8 mouse cellular contexts compared by ENCODE assay signal in genomic region chr2:28840222-28840951, GRCm38 (mm10). TPM values are rescaled to one million over a fixed set of nuclear protein-coding genes. Genes with fewer than 3 reads are reported as not detected.
DNase-seq lines count a peak whose midpoint lies in the region; ATAC-seq and TF ChIP-seq lines count a peak whose summit lies in the region.

Gene Gtf3c4 (minus strand): TSS chr2:28840360.
Gene Ddx31 (plus strand): TSS chr2:28840406.

- peak; percentile 97 for ATAC-seq in embryonic facial prominence, embryonic 14.5 days (ENCODE audit: low read depth)
- peak; percentile 96 for ATAC-seq in limb, embryonic 13.5 days (ENCODE audit: low FRiP score, low read depth)
- peak; percentile 96 for ATAC-seq in midbrain, embryonic 16.5 days

- no peak for TF ChIP-seq EP300 in heart, adult 2 months (IDR thresholded peaks at IDR 0.05; ENCODE audit: insufficient read depth, low read depth, low read length)

- intact Hi-C loops in heart, adult 2 months (cut with DNase I), result loop anchor here (5.0 to 10.0 kb wide), 3 partner anchors 72 to 284 kb away; partner anchors contain the start of gene Setx

- peak within 1 kb of the TSS; percentile 92 for H3K9ac ChIP-seq in embryonic facial prominence, embryonic 14.5 days (ENCODE audit: low read depth, low read length)
- peak within 1 kb of the TSS; percentile 91 for H3K9ac ChIP-seq in heart, adult 2 months (ENCODE audit: low read depth, low read length)
- peak within 1 kb of the TSS; percentile 95 for H3K9ac ChIP-seq in limb, embryonic 13.5 days
- peak within 1 kb of the TSS; percentile 89 for H3K9ac ChIP-seq in midbrain, embryonic 16.5 days (ENCODE audit: low read depth, low read length)

- H3K4me1 ChIP-seq in embryonic facial prominence, embryonic 14.5 days (ENCODE audit: control insufficient read depth, insufficient read depth, low read length), result peaks cover 20% of the 10 kb centered on the region
- peaks cover 4% of the 10 kb centered on the region for H3K4me1 ChIP-seq in heart, adult 2 months (ENCODE audit: control insufficient read depth, insufficient read depth, low read length)
- H3K4me1 ChIP-seq in limb, embryonic 13.5 days, result peaks cover 43% of the 10 kb centered on the region
- H3K4me1 ChIP-seq in midbrain, embryonic 16.5 days (ENCODE audit: control insufficient read depth, insufficient read depth, low read length), result peaks cover 47% of the 10 kb centered on the region

- H3K27ac ChIP-seq in embryonic facial prominence, embryonic 14.5 days (replicated peaks; ENCODE audit: low read depth, low read length), result peak within 1 kb of the TSS; percentile 86
- H3K27ac ChIP-seq in heart, adult 2 months, result peak within 1 kb of the TSS; percentile 98
- H3K27ac ChIP-seq in limb, embryonic 13.5 days, result peak within 1 kb of the TSS; percentile 83
- peak within 1 kb of the TSS; percentile 90 for H3K27ac ChIP-seq in midbrain, embryonic 16.5 days (ENCODE audit: low read length)

- under 1% methylated on average over 45 of the region's 63 CpGs for WGBS in embryonic facial prominence, embryonic 14.5 days
- WGBS in heart, adult 2 months, result under 1% methylated on average over 63 of the region's 63 CpGs
- under 1% methylated on average over 63 of the region's 63 CpGs for WGBS in limb, embryonic 13.5 days
- WGBS in midbrain, embryonic 16.5 days, result under 1% methylated on average over 63 of the region's 63 CpGs

- peaks cover 8% of the 10 kb centered on the region for H3K36me3 ChIP-seq in embryonic facial prominence, embryonic 14.5 days (ENCODE audit: control insufficient read depth, insufficient read depth, low read length)
- peaks cover 8% of the 10 kb centered on the region for H3K36me3 ChIP-seq in heart, adult 2 months (ENCODE audit: control insufficient read depth, insufficient read depth, low read length)
- peaks cover 10% of the 10 kb centered on the region for H3K36me3 ChIP-seq in limb, embryonic 13.5 days
- H3K36me3 ChIP-seq in midbrain, embryonic 16.5 days (ENCODE audit: control insufficient read depth, insufficient read depth, low read length), result no peaks in the 10 kb centered on the region

- peak; percentile 54 for TF ChIP-seq POLR2A in heart, adult 2 months (IDR thresholded peaks at IDR 0.05; ENCODE audit: insufficient read depth, low read depth, low read length)

- TF ChIP-seq CTCF in heart, adult 2 months (IDR thresholded peaks at IDR 0.05), result no peak

- peak within 1 kb of the TSS; percentile 98 for H3K4me3 ChIP-seq in embryonic facial prominence, embryonic 14.5 days (ENCODE audit: low read depth, low read length)
- peak within 1 kb of the TSS; percentile 100 for H3K4me3 ChIP-seq in heart, adult 2 months
- H3K4me3 ChIP-seq in limb, embryonic 13.5 days, result peak within 1 kb of the TSS; percentile 98
- peak within 1 kb of the TSS; percentile 99 for H3K4me3 ChIP-seq in midbrain, embryonic 16.5 days (ENCODE audit: low read depth, low read length)

- H3K4me2 ChIP-seq in embryonic facial prominence, embryonic 14.5 days (ENCODE audit: low read depth, low read length), result peak within 1 kb of the TSS; percentile 94
- peak within 1 kb of the TSS; percentile 98 for H3K4me2 ChIP-seq in limb, embryonic 13.5 days (replicated peaks)
- peak within 1 kb of the TSS; percentile 98 for H3K4me2 ChIP-seq in midbrain, embryonic 16.5 days (ENCODE audit: low read length)

- peak; percentile 88 for DNase-seq in 3T3-L1 (ENCODE audit: low read depth, low spot score)
- peak; percentile 88 to 93 for DNase-seq in adrenal gland, postnatal 4 days (ENCODE audit: low spot score in 2 of 2)
- peak; percentile 96 for DNase-seq in embryonic facial prominence, embryonic 14.5 days (ENCODE audit: low spot score)
- peak; percentile 95 to 96 for DNase-seq in heart, adult 2 months
- peak; percentile 90 to 93 for DNase-seq in kidney, adult 8-10 months
- peak; percentile 95 for DNase-seq in spleen, postnatal 10 days (ENCODE audit: low spot score in 2 of 2)

- H3K79me2 ChIP-seq in heart, adult 2 months (replicated peaks; ENCODE audit: control insufficient read depth, insufficient read depth, low read length), result no peaks in the 10 kb centered on the region; the same call in 1 of the 2 replicates

- H3K9me3 ChIP-seq in embryonic facial prominence, embryonic 14.5 days (ENCODE audit: control insufficient read depth, low read length), result no peaks in the 10 kb centered on the region
- no peaks in the 10 kb centered on the region for H3K9me3 ChIP-seq in limb, embryonic 13.5 days
- no peaks in the 10 kb centered on the region for H3K9me3 ChIP-seq in midbrain, embryonic 16.5 days (replicated peaks; ENCODE audit: control insufficient read depth, low read length, poor library complexity, severe bottlenecking)

- no peaks in the 10 kb centered on the region for H3K27me3 ChIP-seq in embryonic facial prominence, embryonic 14.5 days (replicated peaks; ENCODE audit: control insufficient read depth, insufficient read depth, low read length)
- no peaks in the 10 kb centered on the region for H3K27me3 ChIP-seq in heart, adult 2 months (ENCODE audit: control insufficient read depth, insufficient read depth, low read length)
- no peaks in the 10 kb centered on the region for H3K27me3 ChIP-seq in limb, embryonic 13.5 days
- no peaks in the 10 kb centered on the region for H3K27me3 ChIP-seq in midbrain, embryonic 16.5 days (ENCODE audit: control insufficient read depth, insufficient read depth, low read depth, low read length)

RNA-seq across cellular contexts. Expression of gene Gtf3c4, which starts in this region (rescaled TPM):
- total RNA-seq in adrenal gland, postnatal 4 days (2021), result 10 to 100 TPM; 43.0 to 44.1 TPM
- 20.5 and 20.6 TPM in 2 replicates for polyA plus RNA-seq in embryonic facial prominence, embryonic 14.5 days (2014; fragmentation: Nextera tagmentation; extraction: Ambion mirVana)
- total RNA-seq in heart, adult 2 months (2021), result 10 to 100 TPM; 16.7 to 18.4 TPM
- polyA plus RNA-seq in heart, adult 2 months (2012; rRNA removed), result 4.5 and 9.6 TPM in 2 replicates
- 16.5 and 17.4 TPM in 2 replicates for polyA plus RNA-seq in limb, embryonic 13.5 days (2015; fragmentation: Nextera tagmentation; extraction: Ambion mirVana)
- 18.7 and 23.2 TPM in 2 replicates for polyA plus RNA-seq in midbrain, embryonic 16.5 days (2015; fragmentation: Nextera tagmentation; extraction: Ambion mirVana)

RNA-seq across cellular contexts. Expression of gene Ddx31, which starts in this region (rescaled TPM):
- total RNA-seq in adrenal gland, postnatal 4 days (2021), result 10 to 100 TPM in 1 of 2 experiments, 1 to 10 TPM in 1; 9.4 to 10.8 TPM
- 12.7 and 13.3 TPM in 2 replicates for polyA plus RNA-seq in embryonic facial prominence, embryonic 14.5 days (2014; fragmentation: Nextera tagmentation; extraction: Ambion mirVana)
- total RNA-seq in heart, adult 2 months (2021), result 1 to 10 TPM; 4.1 to 4.5 TPM
- 1.5 and 2.0 TPM in 2 replicates for polyA plus RNA-seq in heart, adult 2 months (2012; rRNA removed)
- 15.0 and 17.7 TPM in 2 replicates for polyA plus RNA-seq in limb, embryonic 13.5 days (2015; fragmentation: Nextera tagmentation; extraction: Ambion mirVana)
- 10.7 and 12.6 TPM in 2 replicates for polyA plus RNA-seq in midbrain, embryonic 16.5 days (2015; fragmentation: Nextera tagmentation; extraction: Ambion mirVana)

Comparison
In these comparisons a context has a peak if more than half of its experiments do, and no peak if none do; other contexts are left out.
1. Peak in every context shown above with its lines: DNase-seq, ATAC-seq, H3K4me3 ChIP-seq and H3K27ac ChIP-seq.